Mouse (Mus musculus) forebrain, embryonic 10.5 days (tissue): ENCODE measurements around the gene Smad3. TPM values are rescaled to one million over a fixed set of nuclear protein-coding genes. Genes with fewer than 3 reads are reported as not detected.

Experiments
- DNase-seq: peaks from one replicate; pipeline ENCODE4 v3.0.0-alpha.2; 2017; ENCODE audit warnings: low spot score; ENCODE audit errors: extremely low spot score
- H3K27ac ChIP-seq: fragments of 300-500 bp; sonication (generic); 2 replicates; pipeline ENCODE4 v1.5.1; 2016; ENCODE audit warnings: mild to moderate bottlenecking
- H3K27me3 ChIP-seq: fragments of 300-500 bp; sonication (generic); 2 replicates; pipeline ENCODE4 v1.6.1; 2016; ENCODE audit warnings: mild to moderate bottlenecking; ENCODE audit not compliant: poor library complexity, severe bottlenecking
- H3K36me3 ChIP-seq: fragments of 300-500 bp; sonication (generic); replicated peaks from 2 replicates; pipeline ENCODE4 v1.6.1; 2016; ENCODE audit warnings: mild to moderate bottlenecking, moderate library complexity
- H3K4me1 ChIP-seq: fragments of 300-500 bp; sonication (generic); 2 replicates; pipeline ENCODE4 v1.6.1; 2016
- H3K4me3 ChIP-seq: fragments of 300-500 bp; sonication (generic); 2 replicates; pipeline ENCODE4 v1.5.1; 2016; ENCODE audit warnings: mild to moderate bottlenecking, moderate library complexity
- H3K9me3 ChIP-seq: fragments of 300-500 bp; sonication (generic); 2 replicates; pipeline ENCODE4 v1.6.1; 2016; ENCODE audit warnings: mild to moderate bottlenecking, moderate library complexity
- WGBS: fragments of 180-500 bp; shearing (Covaris S2); methylation state at CpG from one replicate; pipeline ENCODE4 v1.1.7; 2016; 5-methylcytosine and 5-hydroxymethylcytosine counted together
- polyA plus RNA-seq: library from polyadenylated mRNA; unstranded; fragments of >200 nt; fragmentation: Nextera tagmentation; extraction: Ambion mirVana; gene quantifications from 2 replicates; pipeline ENCODE4 v1.2.1, GENCODE M21; 2016

Smad3 gene
- polyA plus RNA-seq, 1 experiment from 2014 or later: 25.5 TPM

GRCm38 (mm10) chr9:63760783-63761182 is 3.0 kb upstream of the Smad3 start:
- Histone ChIP-seq H3K36me3 (0 out of 2 replicates have a peak, but pooled peaks cover 2% of the 10 kb centered on the region), H3K9me3 (peaks cover 4% of the 10 kb centered on the region; the same call in 1 of the 2 replicates), H3K27ac (no peak overlapping the region), H3K4me1 (peaks cover 46% of the 10 kb centered on the region), H3K4me3 (no peak overlapping the region), H3K27me3 (peaks cover 4% of the 10 kb centered on the region; the same call in 1 of the 2 replicates)
- 96% methylated on average over 7 of the region's 7 CpGs for WGBS
- no peak for DNase-seq

GRCm38 (mm10) chr9:63759973-63760722 is 2.4 kb upstream of the Smad3 start:
- Histone ChIP-seq H3K4me3 (peak overlapping the region; percentile 88), H3K4me1 (peaks cover 52% of the 10 kb centered on the region), H3K36me3 (0 out of 2 replicates have a peak, but pooled peaks cover 2% of the 10 kb centered on the region), H3K9me3 (peaks cover 4% of the 10 kb centered on the region; the same call in 1 of the 2 replicates), H3K27ac (peak overlapping the region; percentile 99), H3K27me3 (peaks cover 4% of the 10 kb centered on the region; the same call in 1 of the 2 replicates)
- 79% methylated on average over 7 of the region's 7 CpGs for WGBS
- DNase-seq: no peak

- under 1% methylated on average over 23 of the region's 23 CpGs for WGBS
- H3K4me1 ChIP-seq: peaks cover 66% of the 10 kb centered on the region
These were observed 1.0 kb upstream of the Smad3 start for GRCm38 (mm10) chr9:63758641-63759391.

GRCm38 (mm10) chr9:63757462-63757772 is 377 bp downstream of the Smad3 start:
- Histone ChIP-seq H3K4me3 (peak overlapping the region; percentile 88), H3K27ac (peak overlapping the region; percentile 99), H3K9me3 (peaks cover 4% of the 10 kb centered on the region; the same call in 1 of the 2 replicates), H3K27me3 (peaks cover 4% of the 10 kb centered on the region; the same call in 1 of the 2 replicates), H3K36me3 (0 out of 2 replicates have a peak, but pooled peaks cover 8% of the 10 kb centered on the region), H3K4me1 (peaks cover 79% of the 10 kb centered on the region)
- under 1% methylated on average over 26 of the region's 26 CpGs for WGBS
- DNase-seq: no peak

More at GRCm38 (mm10) chr9:63758641-63759391, 1.0 kb upstream of the Smad3 start:
- peak overlapping the region; percentile 88 for H3K4me3 ChIP-seq
- peaks cover 4% of the 10 kb centered on the region; the same call in 1 of the 2 replicates for H3K9me3 ChIP-seq
- peak; percentile 77 for DNase-seq
- H3K36me3 ChIP-seq: 0 out of 2 replicates have a peak, but pooled peaks cover 7% of the 10 kb centered on the region
- H3K27me3 ChIP-seq: peaks cover 4% of the 10 kb centered on the region; the same call in 1 of the 2 replicates
- H3K27ac ChIP-seq: peak overlapping the region; percentile 99

GRCm38 (mm10) chr9:63756581-63757461 is 973 bp downstream of the Smad3 start:
- H3K4me3 ChIP-seq: peak overlapping the region; percentile 88
- peaks cover 4% of the 10 kb centered on the region; the same call in 1 of the 2 replicates for H3K27me3 ChIP-seq
- peak overlapping the region; percentile 99 for H3K27ac ChIP-seq
- under 1% methylated on average over 47 of the region's 47 CpGs for WGBS
- 0 out of 2 replicates have a peak, but pooled peaks cover 11% of the 10 kb centered on the region for H3K36me3 ChIP-seq
- peaks cover 4% of the 10 kb centered on the region; the same call in 1 of the 2 replicates for H3K9me3 ChIP-seq
- peak; percentile 74 for DNase-seq
- H3K4me1 ChIP-seq: peaks cover 85% of the 10 kb centered on the region

GRCm38 (mm10) chr9:63755671-63756543 is 1.9 kb downstream of the Smad3 start:
- H3K27ac ChIP-seq: peak overlapping the region; percentile 99
- WGBS: 40% methylated on average over 15 of the region's 15 CpGs

GRCm38 (mm10) chr9:63754556-63755510 is 3.0 kb downstream of the Smad3 start:
- WGBS: 38% methylated on average over 23 of the region's 23 CpGs
- peaks cover 19% of the 10 kb centered on the region for H3K36me3 ChIP-seq
- peaks cover 95% of the 10 kb centered on the region for H3K4me1 ChIP-seq
- no peaks in the 10 kb centered on the region for H3K9me3 ChIP-seq
- peak; percentile 36 for DNase-seq
- H3K4me3 ChIP-seq: peak overlapping the region; percentile 88
- no peaks in the 10 kb centered on the region for H3K27me3 ChIP-seq
- peak overlapping the region; percentile 99 for H3K27ac ChIP-seq

More at GRCm38 (mm10) chr9:63755671-63756543, 1.9 kb downstream of the Smad3 start:
- peaks cover 16% of the 10 kb centered on the region for H3K36me3 ChIP-seq
- no peaks in the 10 kb centered on the region for H3K9me3 ChIP-seq
- H3K27me3 ChIP-seq: peaks cover 4% of the 10 kb centered on the region; the same call in 1 of the 2 replicates
- H3K4me3 ChIP-seq: peak overlapping the region; percentile 88
- peaks cover 94% of the 10 kb centered on the region for H3K4me1 ChIP-seq
- DNase-seq: no peak

- peaks cover 95% of the 10 kb centered on the region for H3K4me1 ChIP-seq
These were observed 3.8 kb downstream of the Smad3 start for GRCm38 (mm10) chr9:63754039-63754438.

GRCm38 (mm10) chr9:63753359-63753758 is 4.4 kb downstream of the Smad3 start:
- Histone ChIP-seq H3K36me3 (peaks cover 19% of the 10 kb centered on the region), H3K4me3 (peak overlapping the region; percentile 88; the same call in 1 of the 2 replicates), H3K4me1 (peaks cover 95% of the 10 kb centered on the region), H3K27ac (no peak overlapping the region), H3K27me3 (no peaks in the 10 kb centered on the region), H3K9me3 (no peaks in the 10 kb centered on the region)
- 83% methylated on average over 8 of the region's 8 CpGs for WGBS
- DNase-seq: no peak

More at GRCm38 (mm10) chr9:63754039-63754438, 3.8 kb downstream of the Smad3 start:
- 68% methylated on average over 5 of the region's 5 CpGs for WGBS
- peaks cover 19% of the 10 kb centered on the region for H3K36me3 ChIP-seq
- H3K9me3 ChIP-seq: no peaks in the 10 kb centered on the region
- H3K27ac ChIP-seq: peak overlapping the region; percentile 99
- no peak for DNase-seq
- no peaks in the 10 kb centered on the region for H3K27me3 ChIP-seq
- peak overlapping the region; percentile 88 for H3K4me3 ChIP-seq

- peaks cover 19% of the 10 kb centered on the region for H3K36me3 ChIP-seq
- H3K27me3 ChIP-seq: no peaks in the 10 kb centered on the region
- DNase-seq: no peak
- H3K4me3 ChIP-seq: no peak overlapping the region
- H3K27ac ChIP-seq: no peak overlapping the region
- 73% methylated on average over 7 of the region's 7 CpGs for WGBS
- H3K9me3 ChIP-seq: no peaks in the 10 kb centered on the region
- H3K4me1 ChIP-seq: peaks cover 95% of the 10 kb centered on the region
These were observed 5.2 kb downstream of the Smad3 start for GRCm38 (mm10) chr9:63752576-63752975.
